Mouse (Mus musculus) right cerebral cortex, adult 18-20 months (tissue): ENCODE results near the gene Btbd2.

Source experiments
- DNase-seq: peaks from one replicate; pipeline ENCODE4 v3.0.0; 2022; ENCODE audit warnings: mixed read lengths

Gene Btbd2

GRCm38 (mm10) chr10:80686617-80687016, 29.7 kb upstream of the Btbd2 start:
- DNase-seq: no peak

- no peak for DNase-seq
Measured at GRCm38 (mm10) chr10:80684984-80685383, 28.1 kb upstream of the Btbd2 start.

DNA sequence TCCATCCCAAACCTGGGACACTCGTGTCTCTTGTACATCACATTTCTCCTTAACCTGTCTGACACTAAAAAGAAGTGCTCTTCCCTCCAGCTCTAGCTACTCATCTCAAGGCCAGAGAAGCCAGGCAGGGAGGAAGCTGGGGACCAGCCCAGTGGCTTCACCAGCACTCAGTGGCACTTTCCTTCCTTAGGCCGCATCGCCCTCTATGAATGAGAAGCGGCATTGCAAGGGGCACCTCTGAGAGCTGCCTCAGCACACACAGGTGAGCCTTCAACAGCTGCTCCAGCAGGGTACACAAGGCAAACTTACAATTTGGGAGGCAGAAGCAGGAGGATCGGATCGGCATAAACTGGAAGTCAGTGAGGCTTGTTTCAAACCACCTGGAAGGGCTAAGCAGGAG, 27.3 kb upstream of the Btbd2 start:
- no peak for DNase-seq

DNA sequence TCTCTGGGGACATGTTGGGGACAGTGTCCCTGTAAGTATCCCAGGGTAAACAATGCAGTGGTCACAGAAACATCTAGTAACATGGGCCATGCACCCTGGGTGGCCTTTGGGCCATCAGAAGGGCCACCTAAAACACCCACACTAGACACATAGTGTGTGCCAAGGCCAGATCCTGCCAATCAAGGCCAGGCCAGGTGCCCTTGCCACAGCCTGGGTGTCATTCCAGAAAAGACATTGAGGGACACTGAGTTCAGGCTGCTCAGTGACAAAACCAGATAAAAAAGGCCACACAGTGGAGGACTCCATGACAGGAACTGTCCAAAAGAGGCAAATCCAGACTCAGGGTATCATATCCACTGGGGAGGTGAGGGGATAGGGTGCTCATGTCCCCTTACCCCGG, 26.8 kb upstream of the Btbd2 start:
- DNase-seq: no peak

DNA sequence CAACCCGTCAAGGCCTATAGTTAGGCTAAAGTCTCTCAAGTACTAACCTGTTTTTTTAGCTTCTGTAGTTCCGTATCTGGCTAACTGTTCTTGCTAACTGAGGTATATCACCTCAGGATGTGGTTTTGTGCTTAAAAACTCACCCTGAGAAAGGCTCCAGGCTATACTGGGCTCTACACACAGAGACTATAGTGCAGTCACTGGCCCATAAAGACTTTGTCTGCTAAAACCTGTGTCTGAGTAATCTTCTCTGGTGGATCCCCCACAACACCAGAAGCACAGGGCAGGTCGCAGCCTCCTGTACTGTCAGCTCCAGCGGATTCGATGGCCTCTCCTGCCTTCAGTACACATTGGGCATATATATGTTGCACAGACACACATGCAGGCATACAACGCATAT, 25.1 kb upstream of the Btbd2 start:
- no peak for DNase-seq

GRCm38 (mm10) chr10:80680260-80680696, 23.4 kb upstream of the Btbd2 start:
- no peak for DNase-seq

DNA sequence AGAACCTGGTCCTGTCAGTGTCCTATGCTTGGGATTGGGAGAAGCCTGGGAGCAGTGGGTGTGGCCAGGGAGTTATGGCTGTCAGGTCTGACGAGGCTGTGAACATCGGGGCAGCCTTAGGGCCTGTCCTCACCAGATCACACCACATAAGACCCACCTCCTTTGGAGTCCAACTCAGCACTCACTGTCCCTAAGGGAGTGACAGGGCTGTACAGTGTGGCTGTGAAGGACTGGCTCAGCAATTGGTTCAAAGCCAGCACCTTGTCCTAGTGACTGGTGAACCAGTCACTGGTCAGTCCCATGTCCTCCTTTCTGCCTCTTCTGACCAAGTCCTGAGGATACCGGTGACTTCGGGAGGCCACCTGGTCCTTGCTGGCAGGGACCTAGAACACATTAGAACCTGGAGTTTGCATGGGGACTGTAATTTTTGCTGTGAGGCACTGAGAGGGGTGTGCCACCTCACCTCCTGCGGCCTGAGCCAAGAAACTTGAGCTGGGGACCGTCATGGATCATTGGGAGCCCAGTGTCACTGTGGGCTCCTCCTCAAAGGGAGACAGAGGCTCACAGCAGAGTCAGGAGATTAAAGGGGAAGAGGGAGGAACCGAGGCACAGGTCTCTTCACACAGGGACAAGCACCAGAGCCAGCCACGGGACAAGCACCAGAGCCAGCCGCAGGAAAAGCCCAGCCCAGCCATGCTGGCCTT, 22.8 kb upstream of the Btbd2 start:
- no peak for DNase-seq

DNA sequence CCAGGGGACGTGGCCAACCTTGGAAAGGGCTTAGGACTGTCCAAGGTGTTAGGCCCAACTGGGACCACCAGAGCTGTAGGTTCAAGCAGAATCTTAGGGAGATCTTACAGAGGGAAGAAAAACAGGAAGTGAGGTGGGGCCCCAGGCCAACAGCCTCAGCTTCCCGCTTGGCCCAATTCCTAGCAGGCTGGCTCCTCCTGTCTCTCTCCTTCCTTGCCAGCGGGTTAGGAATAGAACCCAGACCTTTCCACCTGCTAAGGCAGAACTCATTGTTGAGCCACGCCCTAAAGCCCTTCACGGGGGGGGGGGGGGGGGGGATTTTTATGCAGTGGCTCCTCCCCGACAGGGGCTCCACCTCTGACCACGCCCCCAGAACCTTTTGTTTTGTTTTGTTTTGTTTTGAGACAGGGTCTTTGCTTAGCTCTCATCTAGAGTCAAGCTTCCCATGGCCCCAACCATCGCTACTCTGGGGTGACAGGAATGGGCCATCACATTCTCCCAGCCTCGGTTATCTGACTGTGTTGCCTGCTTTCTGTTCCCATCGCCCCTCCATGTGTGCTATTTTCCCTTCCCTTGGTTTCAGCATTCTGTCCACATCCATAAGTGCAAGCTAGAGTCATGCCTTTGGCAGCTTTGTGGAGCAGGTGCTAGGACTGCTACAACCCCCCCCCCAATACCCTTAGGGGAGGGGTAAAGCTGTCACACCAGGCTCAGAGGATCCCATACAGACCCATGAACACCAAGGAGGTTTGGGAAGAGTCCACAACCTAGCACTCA, 21.9 kb upstream of the Btbd2 start:
- DNase-seq: no peak

DNA sequence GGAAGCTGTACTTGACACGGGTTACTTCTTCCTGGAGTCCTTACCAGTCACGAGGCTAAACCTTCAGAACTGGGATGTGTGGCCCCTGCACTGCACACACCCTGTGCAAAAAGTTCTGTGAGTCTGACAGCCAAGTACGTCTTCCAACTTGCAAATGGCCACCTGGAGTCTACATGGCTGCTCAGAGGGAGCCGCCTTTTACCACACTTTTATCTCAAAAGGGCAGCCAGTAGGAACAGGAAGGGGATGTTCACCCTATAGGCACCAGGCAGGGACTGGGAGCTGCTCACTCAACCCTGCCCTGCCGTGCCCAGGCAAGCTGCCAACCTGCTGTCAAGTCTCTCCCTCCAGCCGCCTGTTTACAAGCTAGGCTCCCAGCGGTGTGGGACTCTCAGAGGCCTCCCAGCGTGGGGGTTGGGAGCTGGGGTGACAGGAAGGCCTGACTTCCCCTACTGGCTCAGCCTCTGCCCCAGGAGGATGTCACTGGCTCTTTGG, 21.1 kb upstream of the Btbd2 start, which contains the start of gene Mknk2:
Mknk2 (minus strand) TSS at position 171 of the 495 bp plus-strand sequence.
- peak; percentile 86 for DNase-seq

DNA sequence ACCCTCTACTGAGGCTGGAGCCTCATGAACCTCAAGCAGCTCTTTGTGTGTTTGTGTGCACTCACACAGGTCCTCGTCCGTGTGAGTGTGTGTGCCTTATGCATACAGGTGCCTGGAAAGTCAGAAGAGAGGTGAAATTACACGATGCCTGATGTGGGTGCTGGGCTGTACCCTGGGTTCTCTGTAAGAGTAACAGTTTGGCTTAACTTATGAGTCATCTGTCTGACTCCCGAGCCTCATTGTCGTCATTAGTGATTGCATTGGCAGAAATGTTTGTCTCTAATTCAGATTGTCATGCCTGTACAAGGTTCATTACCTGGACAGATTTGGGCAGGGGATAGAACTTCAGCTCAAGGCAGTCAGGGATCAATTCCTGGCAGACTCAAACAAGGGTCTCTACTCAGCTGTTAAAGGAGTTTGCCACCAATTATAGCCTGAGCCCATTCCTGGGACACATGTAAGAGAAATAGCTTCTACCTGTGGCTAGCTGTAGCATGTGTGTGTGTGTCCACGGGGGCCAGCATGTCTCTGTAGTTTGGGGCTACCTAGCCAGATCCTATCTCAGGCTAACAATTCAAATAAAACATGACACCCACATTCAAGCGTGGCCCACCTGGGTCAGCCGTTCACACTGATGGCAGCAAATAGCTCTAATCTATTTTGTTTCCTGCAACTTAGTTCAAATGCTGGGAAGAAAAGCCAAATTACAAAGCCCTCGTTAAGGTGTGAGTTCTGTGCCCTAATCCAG, 20.4 kb upstream of the Btbd2 start:
- DNase-seq: no peak

DNA sequence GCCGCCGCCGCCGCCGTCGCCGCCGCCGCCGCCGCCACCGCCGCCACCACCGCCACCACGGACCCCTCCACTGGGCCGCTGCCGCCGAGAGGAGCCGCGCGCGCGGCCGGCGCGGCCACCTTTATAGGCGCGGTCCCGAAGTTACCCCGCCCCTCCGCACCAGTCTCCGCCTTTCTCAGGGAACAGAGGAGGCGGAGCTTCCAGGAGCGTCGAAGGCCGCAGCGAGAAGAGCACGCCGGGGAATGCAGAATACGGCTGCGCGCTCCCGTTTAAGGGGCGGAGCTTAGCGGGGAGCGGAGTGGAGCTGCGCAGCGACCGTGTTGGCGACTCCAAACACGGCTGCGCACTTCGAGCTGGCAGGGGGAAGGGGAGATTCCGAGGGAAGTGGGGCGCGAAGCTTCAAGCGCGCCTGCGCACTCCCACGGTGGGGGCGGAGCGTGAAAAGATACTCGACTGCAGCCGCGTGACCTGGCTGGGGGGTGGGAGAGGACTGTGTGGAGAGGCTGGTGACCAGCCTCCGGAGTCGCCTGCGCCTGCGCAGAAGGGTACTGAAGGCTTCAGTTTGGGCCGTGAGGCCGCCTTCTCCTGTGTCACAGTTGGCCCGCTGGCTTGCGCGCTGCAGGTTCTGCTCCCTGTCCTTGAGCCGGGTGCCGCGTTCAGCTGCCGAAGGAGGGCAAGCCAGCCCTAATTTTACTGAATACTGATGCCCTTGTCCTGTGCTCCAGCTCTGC, 19.5 kb upstream of the Btbd2 start:
- DNase-seq: peak; percentile 99

GRCm38 (mm10) chr10:80675405-80676197, 18.7 kb upstream of the Btbd2 start:
- peak; percentile 35 for DNase-seq

- DNase-seq: no peak
Measured at GRCm38 (mm10) chr10:80674851-80675404, 18.1 kb upstream of the Btbd2 start.

DNA sequence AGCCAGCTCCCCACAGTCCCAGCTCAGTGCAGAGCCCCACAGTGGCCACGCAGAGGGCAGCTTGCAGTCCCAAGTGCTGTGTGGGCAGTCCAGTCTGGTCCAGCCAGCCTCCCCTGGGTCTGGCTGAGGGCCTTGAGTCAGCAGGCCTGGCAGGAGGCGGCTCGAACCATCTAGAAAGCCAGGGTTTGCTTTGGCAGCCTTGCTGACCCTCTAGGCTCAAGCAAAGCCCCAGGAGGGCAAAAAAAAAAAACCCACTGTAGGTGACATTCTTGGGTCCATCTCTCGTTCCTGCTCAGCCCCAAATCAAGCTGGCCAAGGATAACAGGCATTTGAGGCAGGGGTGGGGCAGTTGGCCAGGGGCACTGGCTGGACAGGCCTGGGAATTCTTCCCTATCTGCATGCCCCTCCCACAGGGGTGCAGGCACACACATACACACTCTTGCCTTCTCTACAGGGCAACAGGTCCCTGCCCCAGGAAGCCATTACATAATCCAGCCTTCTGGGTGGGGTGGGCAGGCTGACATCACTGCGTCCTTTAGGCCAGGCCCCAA, 17.4 kb upstream of the Btbd2 start:
- no peak for DNase-seq

- no peak for DNase-seq
Measured at GRCm38 (mm10) chr10:80673690-80674089, 16.8 kb upstream of the Btbd2 start.

- DNase-seq: no peak
Measured at GRCm38 (mm10) chr10:80671936-80672690, 15.2 kb upstream of the Btbd2 start.

DNA sequence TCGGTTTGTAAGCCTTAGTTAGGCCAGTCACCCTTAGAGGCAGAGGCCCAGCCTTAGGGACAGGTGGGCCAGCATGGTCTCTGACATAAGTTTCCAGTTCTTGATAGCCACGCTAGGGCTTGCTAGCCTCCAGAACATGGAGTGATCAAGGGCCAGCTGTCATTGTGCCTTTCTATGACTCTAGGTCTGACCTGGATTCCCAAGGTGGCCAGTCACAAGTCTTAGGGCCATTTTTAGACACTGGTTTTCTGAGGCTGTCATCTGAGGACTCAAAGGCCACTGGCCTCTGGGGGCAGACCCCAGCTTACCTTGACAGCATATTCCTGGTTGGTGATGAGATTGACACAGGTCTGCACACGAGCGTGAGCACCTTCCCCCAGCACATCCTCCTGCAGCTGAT, 14.4 kb upstream of the Btbd2 start:
- DNase-seq: no peak

DNA sequence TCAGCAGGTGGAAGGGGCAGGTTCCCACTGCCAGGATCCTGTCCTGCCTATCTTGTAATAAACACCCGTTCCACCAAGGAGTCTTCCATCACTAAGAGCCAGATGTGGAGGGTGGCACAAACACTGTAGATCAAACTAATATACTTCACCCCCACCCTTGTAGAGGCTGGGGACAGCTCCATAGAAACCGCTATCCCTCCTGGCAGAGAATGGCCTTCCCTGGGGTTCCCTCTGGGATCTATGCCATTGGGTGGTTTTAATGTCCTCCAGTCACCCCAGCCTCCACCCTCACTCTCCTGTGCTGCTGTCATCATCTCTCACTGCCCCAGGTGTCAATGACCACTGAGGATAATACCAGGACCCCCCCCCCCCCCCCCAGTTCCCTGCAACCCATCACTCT, 13.7 kb upstream of the Btbd2 start:
- no peak for DNase-seq

GRCm38 (mm10) chr10:80669737-80670485, 13.0 kb upstream of the Btbd2 start:
- DNase-seq: no peak

GRCm38 (mm10) chr10:80669018-80669417, 12.1 kb upstream of the Btbd2 start:
- no peak for DNase-seq
